Mouse (Mus musculus) testis, adult 2 months (tissue): ENCODE measurements around the gene Gm3029. TPM values are rescaled to one million over a fixed set of nuclear protein-coding genes. Genes with fewer than 3 reads are reported as not detected.
"Not testable (repeated sequence)": the region's sequence is repeated elsewhere in the genome, so short reads cannot be mapped to it uniquely, and the experiment has no call there.

Experiments
- H3K27ac ChIP-seq: fragments of 200-500 bp; 2 replicates; pipeline ENCODE4 v1.5.1; 2012; ENCODE audit warnings: low read depth, low read length; ENCODE audit not compliant: control insufficient read depth, insufficient read depth
- H3K27me3 ChIP-seq: fragments of 200-500 bp; 2 replicates; pipeline ENCODE4 v1.6.1; 2012; ENCODE audit warnings: mild to moderate bottlenecking, low read length, moderate library complexity; ENCODE audit not compliant: control insufficient read depth, insufficient read depth
- H3K36me3 ChIP-seq: fragments of 200-500 bp; 2 replicates; pipeline ENCODE4 v1.6.1; 2012; ENCODE audit warnings: mild to moderate bottlenecking, low read length; ENCODE audit not compliant: control insufficient read depth, insufficient read depth
- H3K4me1 ChIP-seq: fragments of 200-500 bp; 2 replicates; pipeline ENCODE4 v1.6.1; 2012; ENCODE audit warnings: low read length; ENCODE audit not compliant: control insufficient read depth, insufficient read depth
- H3K4me3 ChIP-seq: fragments of 200-500 bp; 2 replicates; pipeline ENCODE4 v1.5.1; 2012; ENCODE audit warnings: low read depth, mild to moderate bottlenecking, low read length, moderate library complexity, mixed read lengths; ENCODE audit not compliant: control insufficient read depth
- polyA plus RNA-seq: library from polyadenylated mRNA; depleted of rRNA; stranded (reverse); fragments of >200 nt; gene quantifications from 2 replicates; pipeline ENCODE4 v1.2.3, GENCODE M21; 2012; rRNA removed

Gm3029 gene
- polyA plus RNA-seq: 5.3 and 6.5 TPM in 2 replicates

DNA sequence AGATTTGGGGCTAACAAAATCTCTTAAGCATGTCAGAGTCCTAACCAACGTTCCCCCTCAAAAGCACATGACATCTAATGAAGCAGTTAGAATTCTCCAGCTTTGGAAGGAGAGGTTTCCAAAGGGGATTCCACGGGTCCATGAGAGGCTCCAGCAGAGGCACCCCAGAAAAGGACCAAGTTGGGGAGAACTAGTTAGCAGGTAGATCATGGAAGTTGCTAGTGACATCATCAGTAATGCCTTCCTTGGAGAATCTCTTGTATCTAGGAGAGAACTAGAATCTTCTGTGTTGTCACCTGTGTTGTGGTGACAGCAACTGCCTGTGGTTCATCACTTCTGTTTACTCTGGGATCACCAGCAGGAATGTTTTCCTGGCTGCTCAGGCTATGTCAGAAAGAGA lies at the start of gene Gm3029:
TSS of gene Gm3029 (plus strand) at position 301 of the 400 bp plus-strand sequence.
- not testable (repeated sequence) for H3K27ac ChIP-seq, H3K27me3 ChIP-seq, H3K4me3 ChIP-seq, H3K4me1 ChIP-seq, H3K36me3 ChIP-seq

DNA sequence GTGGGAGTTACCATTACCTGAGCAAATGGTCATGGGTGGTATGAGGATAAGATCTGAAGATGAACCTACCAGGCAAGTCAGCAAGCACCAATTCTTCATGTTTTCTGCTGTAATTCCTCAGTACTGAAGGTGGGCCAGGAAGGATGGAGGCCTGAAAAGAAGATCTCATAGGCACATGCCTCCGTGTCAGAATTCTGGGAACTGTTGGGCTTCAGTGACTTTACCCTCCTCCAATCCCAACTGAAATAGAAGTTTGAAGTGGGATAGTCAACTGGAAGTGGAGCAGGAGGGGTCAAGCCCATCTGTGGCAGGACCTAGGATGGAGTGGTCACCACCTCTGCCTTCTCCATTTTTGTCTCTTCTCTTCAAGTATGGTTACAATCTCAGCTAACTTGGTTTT lies 47.7 kb upstream of the Gm3029 start, which contains the start of gene Gm2916:
TSS of gene Gm2916 (plus strand) at position 301 of the 400 bp plus-strand sequence.
- not testable (repeated sequence) for H3K27me3 ChIP-seq, H3K27ac ChIP-seq, H3K4me1 ChIP-seq, H3K36me3 ChIP-seq, H3K4me3 ChIP-seq

DNA sequence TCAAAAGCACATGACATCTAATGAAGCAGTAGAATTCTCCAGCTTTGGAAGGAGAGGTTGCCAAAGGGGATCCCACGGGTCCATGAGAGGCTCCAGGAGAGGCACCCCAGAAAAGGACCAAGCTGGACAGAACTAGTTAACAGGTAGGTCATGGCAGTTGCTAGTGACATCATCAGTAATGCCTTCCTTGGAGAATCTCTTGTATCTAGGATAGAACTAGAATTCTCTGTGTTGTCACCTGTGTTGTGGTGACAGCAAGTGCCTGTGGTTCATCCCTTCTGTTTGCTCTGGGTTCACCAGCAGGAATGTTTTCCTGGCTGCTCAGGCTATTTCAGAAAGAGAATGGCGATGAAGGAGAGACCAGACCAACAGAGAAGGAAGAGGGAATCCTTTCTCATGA lies 31.7 kb downstream of the Gm3029 start, which contains the start of gene Gm3095:
TSS of gene Gm3095 (plus strand) at position 301 of the 400 bp plus-strand sequence.
- not testable (repeated sequence) for H3K4me1 ChIP-seq, H3K27me3 ChIP-seq, H3K4me3 ChIP-seq, H3K27ac ChIP-seq, H3K36me3 ChIP-seq

Other genes with a start within 250 kb of the Gm3029 start
- gene Gm3043, start 243.0 kb upstream of the Gm3029 start, polyA plus RNA-seq: not detected in 2 replicates
- 1.7 and 4.2 TPM in 2 replicates for gene Gm3002, start 121.7 kb upstream of the Gm3029 start, polyA plus RNA-seq
- gene Gm3033, start 85.5 kb upstream of the Gm3029 start, polyA plus RNA-seq: 0.07 and 0.25 TPM in 2 replicates
- gene Gm2916, start 47.6 kb upstream of the Gm3029 start, polyA plus RNA-seq: 9.5 and 12.9 TPM in 2 replicates
- gene Gm3095, start 31.8 kb downstream of the Gm3029 start, polyA plus RNA-seq: 1.8 and 2.6 TPM in 2 replicates
- 0.32 and 0.67 TPM in 2 replicates for gene Gm3099, start 66.6 kb downstream of the Gm3029 start, polyA plus RNA-seq
- 1.6 and 2.6 TPM in 2 replicates for gene Gm5796, start 92.2 kb downstream of the Gm3029 start, polyA plus RNA-seq
- 2.6 and 3.5 TPM in 2 replicates for gene Gm3115, start 152.4 kb downstream of the Gm3029 start, polyA plus RNA-seq
- gene Gm8108, start 178.8 kb downstream of the Gm3029 start, polyA plus RNA-seq: 2.1 and 2.4 TPM in 2 replicates
- 1.4 and 2.8 TPM in 2 replicates for gene Gm3127, start 233.3 kb downstream of the Gm3029 start, polyA plus RNA-seq